Mouse (Mus musculus): Measurements from ENCODE around the gene Prl3d1. TPM values are rescaled to one million over a fixed set of nuclear protein-coding genes. Genes with fewer than 3 reads are reported as not detected.
"Not testable (repeated sequence)": the region's sequence is repeated elsewhere in the genome, so short reads cannot be mapped to it uniquely, and the experiment has no call there.

Gene Prl3d1
- not detected for total RNA-seq (2021)
- long read RNA-seq, experiment 1 = 0 reads
- long read RNA-seq, experiment 2 = 0 reads

DNA sequence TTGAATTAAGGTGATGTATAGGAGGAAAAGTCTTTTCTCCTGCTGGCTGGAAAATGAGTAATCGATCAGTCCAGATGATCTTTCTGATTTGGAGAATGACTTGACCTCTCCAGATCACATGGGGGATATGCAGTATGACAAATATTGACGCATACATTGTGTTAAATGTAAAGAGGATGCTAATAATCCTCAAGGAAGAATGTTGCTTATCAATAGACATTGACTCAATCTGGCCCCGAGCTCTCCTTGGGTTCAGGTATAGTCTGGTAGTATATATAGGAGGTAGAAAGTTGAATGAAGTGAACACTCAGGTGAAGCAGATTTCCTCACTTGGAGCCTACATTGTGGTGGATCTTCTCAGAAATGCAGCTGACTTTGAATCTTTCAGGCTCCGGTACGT, at the start of gene Prl3d1:
Gene Prl3d1, plus strand, starts transcription at position 301 of the 400 bp plus-strand sequence.
- DNase-seq (ENCODE audit: low spot score in 2 of 2) = not testable (repeated sequence)

DNA sequence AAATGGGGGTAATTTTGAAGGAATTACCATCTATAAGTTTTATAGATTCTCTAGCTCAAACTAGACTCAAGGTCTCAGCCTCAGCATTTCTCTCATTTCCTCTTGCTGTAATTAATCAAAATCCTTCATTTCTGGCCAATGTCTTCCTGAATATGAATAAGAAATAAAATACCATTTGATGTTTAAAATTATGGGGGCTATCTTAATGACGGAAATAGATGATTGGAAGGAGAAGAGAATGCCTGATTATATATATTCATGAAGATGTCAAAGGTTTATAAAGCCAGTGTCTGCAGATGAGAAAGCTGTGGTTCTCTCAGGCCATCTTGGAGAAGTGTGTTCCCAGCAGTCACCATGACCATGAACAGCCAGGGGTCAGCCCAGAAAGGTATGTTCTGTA, 36.7 kb upstream of the Prl3d1 start, which contains the start of gene Prl:
Gene Prl, plus strand, starts transcription at position 301 of the 400 bp plus-strand sequence.
- DNase-seq (ENCODE audit: low spot score in 2 of 2) = no peak

- peak; percentile 47 to 87 for DNase-seq (ENCODE audit: low spot score in 2 of 2)
These were observed 34.8 kb upstream of the Prl3d1 start for GRCm38 (mm10) chr13:27059177-27059576.

DNA sequence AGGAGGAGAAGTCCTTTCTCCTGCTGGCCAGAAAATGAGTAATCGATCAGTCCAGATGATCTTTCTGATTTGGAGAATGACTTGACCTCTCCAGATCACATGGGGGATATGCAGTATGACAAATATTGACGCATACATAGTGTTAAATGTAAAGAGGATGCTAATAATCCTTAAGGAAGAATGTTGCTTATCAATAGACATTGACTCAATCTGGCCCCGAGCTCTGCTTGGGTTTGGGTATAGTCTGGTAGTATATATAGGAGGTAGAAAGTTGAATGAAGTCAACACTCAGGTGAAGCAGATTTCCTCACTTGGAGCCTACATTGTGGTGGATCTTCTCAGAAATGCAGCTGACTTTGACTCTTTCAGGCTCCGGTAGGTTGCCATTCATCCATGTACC, 27.4 kb downstream of the Prl3d1 start, which contains the start of gene Prl3d2:
Gene Prl3d2, plus strand, starts transcription at position 301 of the 400 bp plus-strand sequence.
- not testable (repeated sequence) for DNase-seq (ENCODE audit: low spot score in 2 of 2)

GRCm38 (mm10) chr13:27148264-27148663, 54.3 kb downstream of the Prl3d1 start:
- DNase-seq (ENCODE audit: low spot score in 2 of 2) = no peak

Other genes starting within 250 kb of the Prl3d1 start
- gene Prl, start 36.6 kb upstream of the Prl3d1 start, total RNA-seq (2021) = not detected
- not detected for gene Prl3d2, start 27.5 kb downstream of the Prl3d1 start, total RNA-seq (2021)
- gene Prl3d3, start 62.6 kb downstream of the Prl3d1 start, total RNA-seq (2021) = not detected
- not detected for gene Prl3c1, start 102.5 kb downstream of the Prl3d1 start, total RNA-seq (2021)
- gene Prl3b1, start 147.7 kb downstream of the Prl3d1 start, total RNA-seq (2021) = not detected
- gene Prl3a1, start 165.2 kb downstream of the Prl3d1 start, total RNA-seq (2021) = not detected
- not detected for gene Prl6a1, start 218.4 kb downstream of the Prl3d1 start, total RNA-seq (2021)

Measured in layer of hippocampus, postnatal 14 days (tissue).